Mouse (Mus musculus): Measurements from ENCODE around the gene Vmn1r21. TPM values are rescaled to one million over a fixed set of nuclear protein-coding genes. Genes with fewer than 3 reads are reported as not detected.
A peak's percentile ranks its signal among the peaks of the same experiment; 100 is the strongest.

Vmn1r21 gene
- total and polyA plus RNA-seq, 2 experiments from 2014 or later, result not detected

DNA sequence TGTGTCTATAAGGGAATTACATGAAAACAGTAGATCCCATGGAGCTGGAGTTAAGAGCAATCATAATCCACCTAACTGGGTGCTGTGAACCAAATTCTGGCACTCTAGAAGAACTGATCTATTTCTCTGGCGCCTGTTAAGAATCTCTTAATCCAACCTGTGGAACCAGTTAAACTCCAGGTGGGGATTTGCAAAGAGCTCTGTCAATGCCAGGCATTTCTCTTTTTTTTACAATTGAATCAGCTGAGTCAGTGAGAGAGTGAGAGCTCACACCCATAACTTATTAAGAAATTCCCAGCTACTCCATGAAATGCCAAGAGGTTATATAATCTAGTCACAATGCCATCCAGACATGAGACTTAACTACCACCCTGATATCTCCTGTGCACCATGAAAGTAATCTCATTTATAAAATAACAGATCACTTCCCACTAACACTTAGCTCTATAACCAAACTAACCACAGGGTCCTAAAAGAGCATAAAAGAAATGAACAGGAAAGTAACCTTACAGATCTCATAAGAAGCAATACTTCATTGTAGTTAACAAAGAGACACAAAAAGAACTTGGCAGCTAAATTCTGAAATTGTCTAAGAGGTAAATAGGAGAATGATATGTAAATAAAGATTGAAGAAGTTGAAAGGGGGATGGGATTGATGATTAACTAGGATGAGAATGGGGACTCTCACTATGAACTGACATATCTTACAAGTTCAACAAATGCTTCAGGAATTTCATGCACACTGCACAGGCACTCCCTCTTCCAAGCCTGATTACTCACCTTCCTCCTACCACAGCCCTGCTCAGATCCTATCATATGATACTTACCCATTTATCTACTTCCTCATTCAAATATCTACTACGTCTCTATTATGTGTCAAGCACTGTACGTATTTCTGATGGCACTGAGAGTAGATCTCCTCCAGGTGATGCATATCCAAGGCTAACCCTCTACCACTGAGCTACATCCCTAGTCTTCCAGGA is 38.1 kb downstream of the Vmn1r21 start:
- Histone ChIP-seq H3K9me3 (replicated peaks; ENCODE audit: control insufficient read depth, low read length) (peaks cover 6% of the 10 kb centered on the region; the same call in 1 of the 2 replicates), H3K27me3 (ENCODE audit: control insufficient read depth, insufficient read depth, low read length) (no peaks in the 10 kb centered on the region), H3K4me3 (ENCODE audit: low read depth, low read length) (no peak overlapping the region), H3K4me1 (ENCODE audit: control insufficient read depth, insufficient read depth) (peaks cover 3% of the 10 kb centered on the region; the same call in 1 of the 2 replicates), H3K36me3 (replicated peaks; ENCODE audit: control insufficient read depth, insufficient read depth, low read length) (peaks cover 5% of the 10 kb centered on the region; the same call in 1 of the 2 replicates), H3K9ac (replicated peaks; ENCODE audit: low read depth, low read length) (no peak overlapping the region), H3K4me2 (ENCODE audit: low read depth, low read length) (no peak overlapping the region), H3K27ac (ENCODE audit: low read depth) (no peak overlapping the region)
- ATAC-seq (ENCODE audit: insufficient read depth, low read depth), result no peak
- no peak for DNase-seq (ENCODE audit: low spot score)
- 72% methylated on average over 3 of the region's 3 CpGs for WGBS
- no peak for TF ChIP-seq CTCF (IDR thresholded peaks at IDR 0.05; ENCODE audit: low read depth)
- no peak for TF ChIP-seq EP300 (IDR thresholded peaks at IDR 0.05; ENCODE audit: low read depth)

- WGBS, result 86% methylated on average over 5 of the region's 5 CpGs
- Histone ChIP-seq H3K4me2 (ENCODE audit: low read depth, low read length) (no peak overlapping the region), H3K9me3 (replicated peaks; ENCODE audit: control insufficient read depth, low read length) (peaks cover 6% of the 10 kb centered on the region; the same call in 1 of the 2 replicates), H3K27me3 (ENCODE audit: control insufficient read depth, insufficient read depth, low read length) (no peaks in the 10 kb centered on the region), H3K4me1 (ENCODE audit: control insufficient read depth, insufficient read depth) (no peaks in the 10 kb centered on the region), H3K27ac (ENCODE audit: low read depth) (no peak overlapping the region), H3K36me3 (replicated peaks; ENCODE audit: control insufficient read depth, insufficient read depth, low read length) (peaks cover 5% of the 10 kb centered on the region; the same call in 1 of the 2 replicates), H3K9ac (replicated peaks; ENCODE audit: low read depth, low read length) (no peak overlapping the region), H3K4me3 (ENCODE audit: low read depth, low read length) (no peak overlapping the region)
- no peak for TF ChIP-seq CTCF (IDR thresholded peaks at IDR 0.05; ENCODE audit: low read depth)
- no peak for TF ChIP-seq EP300 (IDR thresholded peaks at IDR 0.05; ENCODE audit: low read depth)
- no peak for ATAC-seq (ENCODE audit: insufficient read depth, low read depth)
- DNase-seq (ENCODE audit: low spot score), result no peak
These were observed 44.7 kb downstream of the Vmn1r21 start for GRCm38 (mm10) chr6:57805218-57806069.

- Histone ChIP-seq H3K27me3 (ENCODE audit: control insufficient read depth, insufficient read depth, low read length) (no peaks in the 10 kb centered on the region), H3K4me1 (ENCODE audit: control insufficient read depth, insufficient read depth) (no peaks in the 10 kb centered on the region), H3K4me3 (ENCODE audit: low read depth, low read length) (no peak overlapping the region), H3K9ac (replicated peaks; ENCODE audit: low read depth, low read length) (no peak overlapping the region), H3K4me2 (ENCODE audit: low read depth, low read length) (no peak overlapping the region), H3K9me3 (replicated peaks; ENCODE audit: control insufficient read depth, low read length) (no peaks in the 10 kb centered on the region), H3K36me3 (replicated peaks; ENCODE audit: control insufficient read depth, insufficient read depth, low read length) (no peaks in the 10 kb centered on the region), H3K27ac (ENCODE audit: low read depth) (no peak overlapping the region)
- DNase-seq (ENCODE audit: low spot score) (no peak), ATAC-seq (ENCODE audit: insufficient read depth, low read depth) (no peak)
- WGBS, result 52% methylated on average over 2 of the region's 2 CpGs
- TF ChIP-seq CTCF (IDR thresholded peaks at IDR 0.05; ENCODE audit: low read depth) (no peak), EP300 (IDR thresholded peaks at IDR 0.05; ENCODE audit: low read depth) (no peak)
These were observed 47.0 kb downstream of the Vmn1r21 start for GRCm38 (mm10) chr6:57803130-57803529.

DNA sequence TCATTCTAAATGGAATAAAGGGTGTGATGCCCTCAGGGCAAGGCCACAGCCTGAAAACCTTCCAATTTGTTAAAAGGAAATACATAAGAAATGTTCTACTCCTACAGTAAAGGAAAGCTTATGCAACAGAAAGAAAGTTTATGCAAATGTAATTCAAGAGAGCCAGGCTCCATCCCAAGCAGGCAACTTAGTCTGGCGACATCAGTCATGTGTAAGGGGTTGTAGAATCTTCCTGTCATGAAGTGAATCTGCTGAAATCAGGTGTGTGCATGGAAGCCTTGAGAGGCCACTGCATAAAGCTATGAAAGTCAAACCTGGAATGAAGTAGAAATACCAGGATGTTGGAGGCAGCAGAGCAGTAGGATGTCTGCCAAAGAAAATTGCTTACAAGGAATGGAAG is 51.2 kb downstream of the Vmn1r21 start:
- no peak overlapping the region for H3K27ac ChIP-seq (ENCODE audit: low read depth)
- DNase-seq (ENCODE audit: low spot score), result peak; percentile 17
- WGBS, result 82% methylated on average over 1 of the region's 1 CpGs
- H3K4me1 ChIP-seq (ENCODE audit: control insufficient read depth, insufficient read depth), result no peaks in the 10 kb centered on the region
- H3K9me3 ChIP-seq (replicated peaks; ENCODE audit: control insufficient read depth, low read length), result no peaks in the 10 kb centered on the region
- H3K36me3 ChIP-seq (replicated peaks; ENCODE audit: control insufficient read depth, insufficient read depth, low read length), result no peaks in the 10 kb centered on the region
- no peak for TF ChIP-seq CTCF (IDR thresholded peaks at IDR 0.05; ENCODE audit: low read depth)
- no peak for TF ChIP-seq EP300 (IDR thresholded peaks at IDR 0.05; ENCODE audit: low read depth)
- no peak for ATAC-seq (ENCODE audit: insufficient read depth, low read depth)
- H3K27me3 ChIP-seq (ENCODE audit: control insufficient read depth, insufficient read depth, low read length), result no peaks in the 10 kb centered on the region
- H3K9ac ChIP-seq (replicated peaks; ENCODE audit: low read depth, low read length), result no peak overlapping the region
- no peak overlapping the region for H3K4me3 ChIP-seq (ENCODE audit: low read depth, low read length)
- H3K4me2 ChIP-seq (ENCODE audit: low read depth, low read length), result no peak overlapping the region

- Histone ChIP-seq H3K36me3 (replicated peaks; ENCODE audit: control insufficient read depth, insufficient read depth, low read length) (no peaks in the 10 kb centered on the region), H3K27ac (ENCODE audit: low read depth) (no peak overlapping the region), H3K9me3 (replicated peaks; ENCODE audit: control insufficient read depth, low read length) (no peaks in the 10 kb centered on the region), H3K4me2 (ENCODE audit: low read depth, low read length) (no peak overlapping the region), H3K9ac (replicated peaks; ENCODE audit: low read depth, low read length) (no peak overlapping the region), H3K4me3 (ENCODE audit: low read depth, low read length) (no peak overlapping the region), H3K4me1 (ENCODE audit: control insufficient read depth, insufficient read depth) (no peaks in the 10 kb centered on the region), H3K27me3 (ENCODE audit: control insufficient read depth, insufficient read depth, low read length) (no peaks in the 10 kb centered on the region)
- ATAC-seq (ENCODE audit: insufficient read depth, low read depth) (no peak), DNase-seq (ENCODE audit: low spot score) (no peak)
- TF ChIP-seq CTCF (IDR thresholded peaks at IDR 0.05; ENCODE audit: low read depth) (no peak), EP300 (IDR thresholded peaks at IDR 0.05; ENCODE audit: low read depth) (no peak)
- WGBS, result 85% methylated on average over 3 of the region's 3 CpGs
These were observed 53.2 kb downstream of the Vmn1r21 start for GRCm38 (mm10) chr6:57796853-57797423.

Data from heart, postnatal 0 days (tissue).